Mouse (Mus musculus): Measurements from ENCODE around the gene Edf1.
"Not testable (repeated sequence)": the region's sequence is repeated elsewhere in the genome, so short reads cannot be mapped to it uniquely, and the experiment has no call there.

Gene Edf1

DNA sequence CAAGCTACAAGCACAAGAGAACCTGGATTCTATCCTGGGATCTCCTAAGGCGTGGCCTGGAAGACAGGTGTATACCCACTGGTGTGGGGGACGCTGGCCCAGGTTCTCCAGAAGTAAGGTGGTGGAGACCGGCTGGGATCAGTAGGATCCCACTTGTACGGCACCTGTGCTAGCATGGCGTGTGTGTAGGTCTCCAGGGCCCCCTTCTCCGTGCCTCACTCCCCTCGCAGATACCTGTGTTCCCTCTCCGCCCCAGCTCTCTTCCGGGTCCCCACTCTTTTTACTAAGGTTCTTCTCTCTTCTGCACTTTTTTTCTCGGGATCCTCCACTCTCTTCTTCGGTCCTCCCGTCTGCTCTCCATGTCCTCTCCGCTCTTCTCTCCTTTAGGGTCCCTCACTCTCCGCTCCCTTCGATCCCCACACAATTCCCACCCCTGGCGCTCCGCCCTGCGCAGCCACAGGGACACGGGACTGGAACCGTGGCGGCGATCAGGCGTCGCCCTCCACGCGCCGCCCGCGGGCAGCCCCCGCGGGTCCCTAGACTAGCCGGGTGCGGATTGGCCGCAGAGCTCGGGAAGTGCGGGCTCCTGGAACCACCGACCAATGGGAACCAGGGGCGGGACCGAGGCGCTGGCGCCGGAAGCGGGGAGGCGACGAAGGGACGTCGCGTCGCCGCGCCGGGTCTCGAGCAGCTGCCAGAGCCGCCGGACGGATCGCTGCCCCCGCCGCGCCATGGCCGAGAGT, at the start of gene Edf1:
TSS of gene Edf1 (plus strand) at position 627 of the 743 bp plus-strand sequence.
- DNase-seq = peak; percentile 92 to 95

GRCm38 (mm10) chr2:25509912-25510311, 47.7 kb upstream of the Edf1 start:
- no peak for DNase-seq

- DNase-seq = no peak
Measured at GRCm38 (mm10) chr2:25526510-25527302, 30.9 kb upstream of the Edf1 start.

- DNase-seq = no peak
Measured at GRCm38 (mm10) chr2:25533707-25534106, 23.9 kb upstream of the Edf1 start.

GRCm38 (mm10) chr2:25534178-25534865, 23.3 kb upstream of the Edf1 start:
- peak; percentile 88 for DNase-seq

GRCm38 (mm10) chr2:25534866-25535182, 22.8 kb upstream of the Edf1 start:
- no peak for DNase-seq

GRCm38 (mm10) chr2:25536531-25536930, 21.1 kb upstream of the Edf1 start:
- DNase-seq = no peak

- no peak for DNase-seq
Measured at GRCm38 (mm10) chr2:25540541-25540948, 17.1 kb upstream of the Edf1 start.

GRCm38 (mm10) chr2:25541644-25542367, 15.8 kb upstream of the Edf1 start:
- DNase-seq = no peak

- no peak for DNase-seq
Measured at GRCm38 (mm10) chr2:25545996-25546810, 11.4 kb upstream of the Edf1 start.

GRCm38 (mm10) chr2:25546811-25547491, 10.7 kb upstream of the Edf1 start, which contains the start of gene Traf2:
Gene Traf2, minus strand, starts transcription at chr2:25546940.
- DNase-seq = peak; percentile 98

- DNase-seq = no peak
Measured at GRCm38 (mm10) chr2:25549021-25549991, 8.3 kb upstream of the Edf1 start.

- peak; percentile 62 to 75 for DNase-seq
Measured at GRCm38 (mm10) chr2:25551186-25551585, 6.5 kb upstream of the Edf1 start.

DNA sequence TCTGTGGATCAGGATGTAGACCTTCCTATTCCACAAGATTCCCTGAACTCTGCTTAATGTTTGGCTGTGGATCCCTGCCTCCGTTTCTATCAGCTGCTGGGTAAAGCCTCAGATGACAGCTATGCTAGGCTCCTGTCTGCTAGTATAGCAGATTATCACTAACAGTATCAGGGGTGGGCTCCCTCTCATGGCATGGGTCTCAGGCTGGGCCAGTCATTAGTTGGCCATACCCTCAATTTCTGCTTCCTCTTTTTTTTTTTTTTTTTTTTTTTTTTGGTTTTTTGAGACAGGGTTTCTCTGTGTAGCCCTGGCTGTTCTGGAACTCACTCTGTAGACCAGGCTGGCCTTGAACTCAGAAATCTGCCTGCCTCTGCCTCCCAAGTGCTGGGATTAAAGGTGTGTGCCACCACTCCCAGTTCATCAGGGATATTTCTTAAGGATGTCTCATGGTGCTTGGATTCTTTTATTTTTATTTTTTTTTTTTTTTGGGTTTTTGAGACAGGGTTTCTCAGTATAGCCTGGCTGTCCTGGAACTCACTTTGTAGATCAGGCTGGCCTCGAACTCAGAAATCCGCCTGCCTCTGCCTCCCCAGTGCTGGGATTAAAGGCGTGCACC, 4.4 kb upstream of the Edf1 start:
- DNase-seq = not testable (repeated sequence)

DNA sequence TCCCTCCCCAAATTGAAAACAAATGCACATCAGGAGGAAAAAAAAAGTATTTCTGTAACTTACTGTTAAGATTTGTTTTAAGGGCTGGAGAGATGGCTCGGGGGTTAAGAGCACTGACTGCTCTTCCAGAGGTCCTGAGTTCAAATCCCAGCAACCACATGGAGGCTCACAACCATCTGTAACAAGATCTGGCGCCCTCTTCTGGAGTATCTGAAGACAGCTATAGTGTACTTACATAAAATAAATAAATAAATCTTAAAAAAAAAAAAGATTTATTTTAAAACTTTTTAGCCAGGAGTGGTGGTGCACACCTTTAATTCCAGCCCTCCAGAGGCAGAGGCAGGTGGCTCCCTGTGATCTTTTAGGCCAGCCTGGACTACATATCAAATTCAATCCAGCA, 2.2 kb upstream of the Edf1 start:
- DNase-seq = not testable (repeated sequence)

DNA sequence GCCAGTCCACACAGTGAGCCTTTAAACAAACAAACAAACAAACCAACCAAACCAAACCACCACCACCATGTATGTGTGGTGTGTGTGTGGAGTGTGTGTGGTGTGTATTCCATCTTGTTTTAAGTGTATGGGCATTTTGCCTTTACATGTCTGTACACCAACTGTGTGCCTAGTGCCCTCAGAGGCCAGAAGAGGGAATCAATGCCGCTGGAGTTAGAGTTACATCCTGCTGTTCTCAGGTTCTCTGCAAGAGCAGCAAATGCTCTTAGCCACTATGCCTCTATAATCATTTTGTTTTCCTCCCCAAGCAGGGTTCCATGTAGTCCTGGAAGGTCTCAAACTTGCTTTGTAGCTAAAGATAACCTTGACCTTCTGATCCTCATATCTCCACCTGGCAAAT, 1.4 kb upstream of the Edf1 start:
- no peak for DNase-seq

DNA sequence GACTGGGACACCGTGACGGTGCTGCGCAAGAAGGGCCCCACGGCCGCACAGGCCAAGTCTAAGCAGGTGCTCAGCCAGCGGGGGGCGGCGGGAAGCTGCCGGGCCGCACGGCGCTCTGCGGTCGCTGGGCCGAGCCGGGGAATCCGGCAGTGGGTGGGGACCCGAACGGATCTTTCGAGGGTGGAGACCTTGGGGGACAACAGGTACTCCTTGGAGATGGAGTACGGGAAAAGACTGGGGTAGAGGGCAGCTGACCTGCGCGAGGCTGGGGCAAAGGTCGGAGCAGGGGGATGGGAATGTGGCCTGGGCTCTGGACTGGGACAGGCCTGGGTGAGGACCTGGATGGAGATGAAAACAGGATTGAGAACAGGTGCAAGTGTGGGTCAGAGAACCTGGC, 315 bp downstream of the Edf1 start:
- DNase-seq = no peak

DNA sequence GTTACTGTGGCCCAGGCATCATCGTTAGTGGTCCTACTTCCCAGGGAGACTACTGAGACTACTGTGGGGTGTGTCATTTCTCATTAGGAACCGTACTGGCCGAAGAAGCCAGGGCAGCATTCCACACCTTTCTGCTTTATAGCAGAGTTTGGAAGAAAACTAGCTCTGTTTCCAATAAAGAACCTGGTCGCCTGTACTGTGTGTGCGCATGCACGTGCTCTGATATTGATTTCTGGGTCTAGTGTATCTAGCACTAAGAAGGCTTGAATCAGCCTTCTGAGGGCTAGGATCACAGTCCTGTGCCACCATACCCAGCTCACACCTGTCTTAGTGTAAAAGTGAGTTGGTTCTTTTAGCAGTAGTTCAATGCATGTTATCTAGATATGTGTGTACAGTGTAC, 1.1 kb downstream of the Edf1 start:
- no peak for DNase-seq

DNA sequence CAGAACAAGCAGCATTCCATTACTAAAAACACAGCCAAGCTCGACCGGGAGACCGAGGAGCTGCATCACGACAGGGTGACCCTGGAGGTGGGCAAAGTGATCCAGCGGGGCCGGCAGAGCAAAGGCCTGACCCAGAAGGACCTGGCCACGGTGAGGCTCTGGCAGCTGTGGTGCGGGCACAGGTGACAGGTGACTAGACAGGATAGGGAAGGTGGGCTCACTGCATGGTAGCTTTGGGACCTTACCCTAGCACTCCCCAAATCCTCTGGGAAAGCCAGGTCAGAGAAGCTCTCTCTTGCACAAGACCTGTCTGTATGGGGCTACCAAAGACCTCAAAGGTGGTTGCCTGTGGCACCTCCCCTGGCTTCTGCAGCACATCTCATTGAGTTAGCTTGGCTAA, 2.9 kb downstream of the Edf1 start:
- DNase-seq = no peak

DNA sequence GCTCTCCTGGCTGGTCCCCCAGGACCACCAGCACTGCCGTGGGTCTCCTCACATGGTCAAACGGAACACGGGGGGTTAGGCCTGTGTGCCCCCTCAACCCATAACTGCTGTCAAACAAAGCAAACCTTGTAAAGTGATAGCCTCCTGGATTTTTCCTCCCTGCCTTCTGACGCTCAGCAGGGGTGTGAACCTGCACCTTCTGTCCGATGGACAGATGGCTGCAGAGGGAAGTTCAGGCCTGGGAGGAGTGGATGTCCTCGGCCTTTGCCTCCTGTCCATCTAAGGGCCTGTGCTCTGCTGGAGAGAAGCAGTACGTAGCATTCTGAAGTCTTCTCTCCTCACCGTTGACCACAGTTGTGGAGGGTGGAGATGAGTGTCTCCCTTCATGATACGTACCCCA, 4.3 kb downstream of the Edf1 start:
- peak; percentile 80 to 86 for DNase-seq

Data from cerebellum, postnatal 36 days (tissue).